Mouse (Mus musculus) embryonic facial prominence, embryonic 14.5 days (tissue): Measurements from ENCODE around the gene Pramef17. TPM values are rescaled to one million over a fixed set of nuclear protein-coding genes. Genes with fewer than 3 reads are reported as not detected.
"Not testable (repeated sequence)": the region's sequence is repeated elsewhere in the genome, so short reads cannot be mapped to it uniquely, and the experiment has no call there.

ENCODE experiments used
- ATAC-seq: fragments of 200-750 bp; cut with Nextera tagmentation; 2 replicates; pipeline ENCODE4 v1.8.0; 2017; ENCODE audit warnings: low read depth, moderate number of reproducible peaks, moderate TSS enrichment
- DNase-seq: peaks from one replicate; pipeline ENCODE4 v3.0.0-alpha.2; 2015; ENCODE audit warnings: low spot score
- H3K27ac ChIP-seq: fragments of 300-500 bp; sonication (generic); replicated peaks from 2 replicates; pipeline ENCODE4 v1.5.1; 2014; ENCODE audit warnings: low read depth, mild to moderate bottlenecking, low read length, moderate library complexity
- H3K27me3 ChIP-seq: fragments of 300-500 bp; sonication (generic); replicated peaks from 2 replicates; pipeline ENCODE4 v1.6.1; 2014; ENCODE audit warnings: low read length; ENCODE audit not compliant: control insufficient read depth, insufficient read depth
- H3K36me3 ChIP-seq: fragments of 300-500 bp; sonication (generic); 2 replicates; pipeline ENCODE4 v1.6.1; 2014; ENCODE audit warnings: low read length, mixed read lengths; ENCODE audit not compliant: control insufficient read depth, insufficient read depth
- H3K4me1 ChIP-seq: fragments of 300-500 bp; sonication (generic); 2 replicates; pipeline ENCODE4 v1.6.1; 2014; ENCODE audit warnings: antibody characterized with exemption, low read length; ENCODE audit not compliant: control insufficient read depth, insufficient read depth
- H3K4me2 ChIP-seq: fragments of 300-500 bp; sonication (generic); 2 replicates; pipeline ENCODE4 v1.6.1; 2014; ENCODE audit warnings: low read depth, mild to moderate bottlenecking, low read length, moderate library complexity, mixed read lengths
- H3K4me3 ChIP-seq: fragments of 300-500 bp; sonication (generic); 2 replicates; pipeline ENCODE4 v1.5.1; 2014; ENCODE audit warnings: low read depth, mild to moderate bottlenecking, low read length
- H3K9ac ChIP-seq: fragments of 300-500 bp; sonication (generic); 2 replicates; pipeline ENCODE4 v1.6.1; 2014; ENCODE audit warnings: low read depth, mild to moderate bottlenecking, low read length, moderate library complexity, mixed read lengths
- H3K9me3 ChIP-seq: fragments of 300-500 bp; sonication (generic); 2 replicates; pipeline ENCODE4 v1.6.1; 2016; ENCODE audit warnings: low read length; ENCODE audit not compliant: control insufficient read depth
- WGBS: fragments of 180-500 bp; shearing (Covaris S2); extraction: QIAGEN DNeasy Blood & Tissue Kit; methylation state at CpG from one replicate; pipeline ENCODE4 v1.1.7; 2014; 5-methylcytosine and 5-hydroxymethylcytosine counted together
- polyA plus RNA-seq: library from polyadenylated mRNA; unstranded; fragments of >200 nt; fragmentation: Nextera tagmentation; extraction: Ambion mirVana; gene quantifications from 2 replicates; pipeline ENCODE4 v1.2.1, GENCODE M21; 2014

Gene Pramef17
- polyA plus RNA-seq: not detected in 2 replicates

DNA sequence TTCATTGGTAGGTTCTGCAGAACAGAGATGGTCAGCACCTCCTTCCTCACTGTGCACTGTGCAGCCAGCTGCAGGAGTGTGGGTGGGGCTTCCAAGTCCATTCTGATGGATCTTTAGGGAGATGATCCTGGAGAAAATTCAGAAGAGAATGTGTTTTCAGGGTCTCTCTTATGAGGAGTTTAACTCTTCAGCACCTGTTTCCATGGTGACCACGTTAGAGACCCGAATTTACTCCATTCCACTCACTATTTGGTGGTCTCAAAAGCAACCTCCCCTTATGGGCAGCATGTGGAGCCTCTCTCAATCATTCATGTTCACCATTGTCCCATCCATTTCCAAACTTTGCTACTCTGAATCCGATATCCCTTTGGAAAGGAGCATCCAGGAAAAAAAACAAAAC is at the start of gene Pramef17:
Gene Pramef17 (minus strand): TSS at position 101 of the 400 bp plus-strand sequence.
- 61% methylated on average over 3 of the region's 3 CpGs for WGBS
- not testable (repeated sequence) for H3K27ac ChIP-seq, H3K9me3 ChIP-seq, H3K27me3 ChIP-seq, H3K36me3 ChIP-seq, DNase-seq, H3K4me3 ChIP-seq, ATAC-seq, H3K9ac ChIP-seq, H3K4me2 ChIP-seq, H3K4me1 ChIP-seq

DNA sequence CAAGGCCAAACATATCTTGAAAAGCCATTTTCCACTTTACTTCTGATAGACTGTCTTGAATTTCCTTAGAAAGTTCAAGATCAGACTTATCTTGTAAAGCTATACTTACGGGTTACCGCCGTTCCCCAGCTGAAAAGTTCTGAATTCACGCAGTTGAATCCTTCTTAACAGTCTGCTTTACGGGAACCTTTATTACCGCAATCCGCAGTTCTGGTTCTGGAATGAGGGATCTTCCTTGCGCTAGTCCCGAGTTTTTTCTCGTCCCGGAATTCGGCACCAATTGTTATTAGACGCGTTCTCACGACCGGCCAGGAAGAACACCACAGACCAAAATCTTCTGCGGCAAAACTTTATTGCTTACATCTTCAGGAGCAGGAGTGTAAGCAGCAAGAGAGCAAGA is 6.0 kb downstream of the Pramef17 start:
- 95% methylated on average over 11 of the region's 17 CpGs for WGBS
- not testable (repeated sequence) for H3K4me1 ChIP-seq, ATAC-seq, DNase-seq, H3K27ac ChIP-seq, H3K9ac ChIP-seq, H3K4me2 ChIP-seq, H3K36me3 ChIP-seq, H3K4me3 ChIP-seq, H3K27me3 ChIP-seq, H3K9me3 ChIP-seq

DNA sequence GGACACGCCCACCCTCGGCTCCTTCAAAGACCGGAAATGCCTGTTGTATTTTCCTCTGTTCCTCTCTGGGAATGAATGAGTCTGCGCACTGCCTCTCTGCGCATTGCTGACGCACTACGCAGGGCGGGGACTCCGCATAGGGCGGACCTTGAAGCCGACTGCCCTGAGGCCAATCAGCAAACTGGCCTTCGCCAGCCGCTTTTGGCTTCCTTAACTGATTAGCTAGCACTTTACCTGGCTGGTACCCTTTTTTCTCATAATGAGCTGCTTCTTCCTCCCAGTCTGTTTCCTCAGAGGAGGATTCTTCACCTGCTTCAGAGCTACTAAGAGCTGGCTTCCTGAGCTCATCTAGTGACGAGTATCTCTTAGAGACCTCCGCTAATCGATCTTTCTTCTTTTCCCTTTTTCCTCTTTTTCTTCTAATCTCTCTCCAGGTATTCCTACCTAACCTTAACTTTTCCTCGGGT is 6.7 kb downstream of the Pramef17 start:
- H3K36me3 ChIP-seq, H3K27ac ChIP-seq, H3K4me1 ChIP-seq, H3K4me2 ChIP-seq, H3K9ac ChIP-seq, H3K9me3 ChIP-seq, H3K27me3 ChIP-seq, ATAC-seq, DNase-seq, H3K4me3 ChIP-seq: not testable (repeated sequence)
- WGBS: 96% methylated on average over 7 of the region's 17 CpGs

DNA sequence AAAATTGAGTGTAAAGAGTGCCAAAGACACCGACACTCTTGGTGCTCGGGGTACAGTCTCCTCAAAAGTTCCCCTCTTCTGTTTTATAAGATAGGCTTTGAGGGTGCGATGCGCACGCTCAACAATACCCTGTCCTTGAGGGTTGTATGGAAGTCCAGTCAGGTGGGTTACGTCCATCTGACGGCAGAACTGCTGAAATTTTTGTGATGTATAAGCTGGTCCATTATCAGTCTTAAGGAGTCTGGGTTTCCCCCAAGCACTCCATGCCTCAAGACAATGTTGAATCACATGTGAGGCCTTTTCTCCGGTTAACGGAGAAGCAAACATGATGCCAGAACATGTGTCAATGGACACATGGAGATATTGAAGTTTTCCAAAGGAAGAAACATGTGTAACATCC is 8.4 kb downstream of the Pramef17 start:
- 94% methylated on average over 2 of the region's 9 CpGs for WGBS
- H3K36me3 ChIP-seq: not testable (repeated sequence)

DNA sequence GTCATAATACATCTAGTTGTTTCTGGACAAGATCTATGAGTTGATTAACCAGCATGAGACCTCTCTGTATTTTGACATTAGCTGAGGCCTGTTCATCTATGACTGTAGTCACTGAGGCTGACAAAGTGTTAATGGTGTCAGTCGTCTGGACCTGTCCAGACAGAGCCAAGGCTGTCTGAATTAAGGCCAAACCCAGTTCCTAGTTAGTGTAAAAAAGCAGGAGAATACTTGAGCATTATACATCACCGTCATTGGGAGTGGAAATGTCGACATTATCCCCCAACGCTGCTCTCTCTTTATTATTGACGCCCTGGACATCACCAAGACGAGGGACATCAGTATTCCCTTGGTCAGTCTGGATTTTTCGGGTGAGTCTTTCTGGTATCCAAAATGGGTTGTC is 9.0 kb downstream of the Pramef17 start:
- not testable (repeated sequence) for H3K36me3 ChIP-seq, H3K4me2 ChIP-seq, DNase-seq, H3K9ac ChIP-seq, H3K4me1 ChIP-seq, H3K9me3 ChIP-seq, ATAC-seq, H3K4me3 ChIP-seq, H3K27ac ChIP-seq, H3K27me3 ChIP-seq
- no CpG with 5 or more reads among the region's 7 CpGs for WGBS

More for the DNA sequence above, 8.4 kb downstream of the Pramef17 start:
- H3K4me1 ChIP-seq, ATAC-seq, H3K4me2 ChIP-seq, H3K9ac ChIP-seq, DNase-seq, H3K27me3 ChIP-seq, H3K27ac ChIP-seq, H3K9me3 ChIP-seq, H3K4me3 ChIP-seq: not testable (repeated sequence)

DNA sequence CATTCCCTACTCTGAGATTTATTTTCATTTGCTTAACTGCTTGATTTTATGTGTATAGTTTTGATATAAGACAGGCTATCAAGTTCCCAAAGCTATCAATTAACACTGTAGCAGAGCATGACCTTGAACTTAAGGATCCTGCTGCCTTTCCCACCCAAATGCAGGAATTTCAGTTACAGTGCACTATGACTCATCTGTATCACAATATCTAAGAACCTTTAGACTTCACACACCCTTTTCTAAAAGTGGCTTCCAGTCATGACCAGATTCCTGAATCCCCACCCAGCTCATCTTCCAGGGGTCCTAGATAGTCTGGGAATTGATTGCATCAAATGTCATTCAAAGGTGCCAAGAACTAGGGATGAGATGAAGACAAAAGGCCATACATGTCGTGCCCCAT is 10.7 kb downstream of the Pramef17 start:
- not testable (repeated sequence) for H3K9me3 ChIP-seq, ATAC-seq, H3K9ac ChIP-seq, DNase-seq, H3K4me2 ChIP-seq, H3K27me3 ChIP-seq, H3K4me1 ChIP-seq, H3K36me3 ChIP-seq, H3K4me3 ChIP-seq, H3K27ac ChIP-seq
- WGBS: no CpG with 5 or more reads among the region's 1 CpGs

DNA sequence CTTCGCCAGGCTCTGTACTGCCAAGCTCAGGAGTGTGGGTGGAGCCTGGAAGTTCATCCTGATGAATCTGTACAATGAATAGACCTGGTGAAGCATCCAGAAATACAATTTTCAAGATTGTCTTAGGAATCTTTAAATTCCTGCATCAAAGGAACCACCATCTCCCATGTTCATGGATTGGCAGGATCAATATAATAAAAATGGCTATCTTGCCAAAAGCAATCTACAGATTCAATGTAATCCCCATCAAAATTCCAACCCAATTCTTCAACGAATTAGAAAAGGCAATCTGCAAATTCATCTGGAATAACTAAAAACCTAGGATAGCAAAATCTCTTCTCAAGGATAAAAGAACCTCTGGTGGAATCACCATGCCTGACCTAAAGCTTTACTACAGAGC is 27.3 kb downstream of the Pramef17 start, which contains the start of gene Gm13101:
Gene Gm13101 (minus strand): TSS at position 101 of the 400 bp plus-strand sequence.
- WGBS: 39% methylated on average over 2 of the region's 2 CpGs
- H3K9ac ChIP-seq, ATAC-seq, H3K4me1 ChIP-seq, H3K27me3 ChIP-seq, DNase-seq, H3K36me3 ChIP-seq, H3K4me2 ChIP-seq, H3K9me3 ChIP-seq, H3K27ac ChIP-seq, H3K4me3 ChIP-seq: not testable (repeated sequence)

DNA sequence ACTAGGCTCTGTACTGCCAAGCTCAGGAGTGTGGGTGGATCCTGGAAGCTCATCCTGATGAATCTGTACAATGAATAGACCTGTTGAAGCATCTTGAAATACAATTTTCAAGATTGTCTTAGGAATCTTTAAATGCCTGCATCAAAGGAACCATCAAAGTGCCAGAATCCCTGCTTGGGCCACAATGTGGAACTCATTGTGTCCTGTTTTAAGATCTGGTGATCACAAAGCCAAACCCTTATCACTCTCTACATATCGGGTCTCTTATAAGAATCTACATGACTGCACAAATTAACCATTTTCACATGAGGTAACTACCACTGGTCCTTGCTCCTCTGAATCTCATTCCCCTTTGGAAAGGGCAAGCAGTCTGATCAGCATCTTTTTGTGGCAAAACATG is 43.3 kb downstream of the Pramef17 start, which contains the start of gene Pramef25:
Gene Pramef25 (minus strand): TSS at position 101 of the 400 bp plus-strand sequence.
- not testable (repeated sequence) for H3K9ac ChIP-seq, H3K27me3 ChIP-seq, H3K4me1 ChIP-seq, H3K9me3 ChIP-seq, H3K4me2 ChIP-seq, H3K36me3 ChIP-seq, ATAC-seq, H3K27ac ChIP-seq, DNase-seq, H3K4me3 ChIP-seq
- WGBS: 82% methylated on average over 1 of the region's 1 CpGs
